Mouse (Mus musculus): ENCODE data around the gene Uso1. TPM values are rescaled to one million over a fixed set of nuclear protein-coding genes. Genes with fewer than 3 reads are reported as not detected.

Gene Uso1
- polyA plus RNA-seq, 1 experiment from 2014 or later, result 31.0 TPM

DNA sequence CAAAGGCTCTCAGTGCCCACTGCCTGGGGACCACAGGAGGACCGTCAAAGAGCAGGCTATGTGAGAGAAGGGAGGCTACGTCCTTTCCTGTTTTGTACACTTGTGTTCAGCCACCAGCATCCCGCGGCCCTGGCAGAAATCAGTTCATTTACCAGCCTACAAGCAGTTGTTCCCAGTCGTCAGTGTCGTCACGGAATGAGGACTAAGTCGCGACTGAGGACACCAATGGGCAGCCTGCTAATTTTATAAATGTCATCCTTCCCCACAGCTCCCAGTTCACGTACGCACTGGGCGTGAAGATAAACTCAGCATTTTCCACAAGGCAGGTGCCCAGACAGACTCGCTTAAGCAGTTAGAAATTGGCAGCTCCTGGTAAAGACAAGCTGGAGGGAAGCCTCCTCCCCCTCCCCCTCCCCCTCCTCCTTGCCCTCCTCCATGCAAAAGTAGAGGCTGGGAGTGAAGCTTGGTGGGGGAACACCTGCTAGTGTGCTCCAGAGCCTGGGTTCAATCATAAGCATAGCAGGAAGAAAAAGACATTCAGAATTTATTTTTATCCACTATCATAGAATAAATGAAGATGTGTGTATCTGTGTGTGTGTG is 33.8 kb upstream of the Uso1 start:
- 44% methylated on average over 13 of the region's 13 CpGs for WGBS
- Histone ChIP-seq H3K9me3 (replicated peaks; ENCODE audit: control insufficient read depth, low read length) (no peaks in the 10 kb centered on the region), H3K27ac (ENCODE audit: low read length) (peak overlapping the region; percentile 25; the same call in 1 of the 2 replicates), H3K36me3 (ENCODE audit: control insufficient read depth, insufficient read depth) (no peaks in the 10 kb centered on the region), H3K27me3 (ENCODE audit: control insufficient read depth, insufficient read depth, low read length) (no peaks in the 10 kb centered on the region), H3K4me2 (ENCODE audit: low read depth, low read length) (peak overlapping the region; percentile 30; the same call in 1 of the 2 replicates), H3K9ac (ENCODE audit: low read length) (no peak overlapping the region), H3K4me1 (ENCODE audit: control insufficient read depth, insufficient read depth, low read length) (peaks cover 22% of the 10 kb centered on the region), H3K4me3 (ENCODE audit: low read length) (no peak overlapping the region)
- no peak for ATAC-seq (replicated peaks; ENCODE audit: extremely low read depth, insufficient read depth, low FRiP score)

GRCm38 (mm10) chr5:92106327-92107125 is 31.2 kb upstream of the Uso1 start:
- 0 out of 2 replicates have a peak, but pooled peaks have one; percentile 28 for ATAC-seq (replicated peaks; ENCODE audit: extremely low read depth, insufficient read depth, low FRiP score)
- H3K4me3 ChIP-seq (ENCODE audit: low read length), result no peak overlapping the region
- H3K27ac ChIP-seq (ENCODE audit: low read length), result peak overlapping the region; percentile 42; the same call in 1 of the 2 replicates
- H3K4me1 ChIP-seq (ENCODE audit: control insufficient read depth, insufficient read depth, low read length), result peaks cover 22% of the 10 kb centered on the region
- H3K36me3 ChIP-seq (ENCODE audit: control insufficient read depth, insufficient read depth), result no peaks in the 10 kb centered on the region
- WGBS, result 39% methylated on average over 10 of the region's 10 CpGs
- H3K9me3 ChIP-seq (replicated peaks; ENCODE audit: control insufficient read depth, low read length), result no peaks in the 10 kb centered on the region
- H3K4me2 ChIP-seq (ENCODE audit: low read depth, low read length), result peak overlapping the region; percentile 32; the same call in 1 of the 2 replicates
- no peak overlapping the region for H3K9ac ChIP-seq (ENCODE audit: low read length)
- no peaks in the 10 kb centered on the region for H3K27me3 ChIP-seq (ENCODE audit: control insufficient read depth, insufficient read depth, low read length)

GRCm38 (mm10) chr5:92107282-92107681 is 30.5 kb upstream of the Uso1 start:
- no peaks in the 10 kb centered on the region for H3K27me3 ChIP-seq (ENCODE audit: control insufficient read depth, insufficient read depth, low read length)
- no peak overlapping the region for H3K4me2 ChIP-seq (ENCODE audit: low read depth, low read length)
- no peak for ATAC-seq (replicated peaks; ENCODE audit: extremely low read depth, insufficient read depth, low FRiP score)
- H3K4me1 ChIP-seq (ENCODE audit: control insufficient read depth, insufficient read depth, low read length), result peaks cover 22% of the 10 kb centered on the region
- H3K27ac ChIP-seq (ENCODE audit: low read length), result no peak overlapping the region
- H3K4me3 ChIP-seq (ENCODE audit: low read length), result no peak overlapping the region
- WGBS, result 83% methylated on average over 4 of the region's 4 CpGs
- no peaks in the 10 kb centered on the region for H3K9me3 ChIP-seq (replicated peaks; ENCODE audit: control insufficient read depth, low read length)
- no peaks in the 10 kb centered on the region for H3K36me3 ChIP-seq (ENCODE audit: control insufficient read depth, insufficient read depth)
- no peak overlapping the region for H3K9ac ChIP-seq (ENCODE audit: low read length)

DNA sequence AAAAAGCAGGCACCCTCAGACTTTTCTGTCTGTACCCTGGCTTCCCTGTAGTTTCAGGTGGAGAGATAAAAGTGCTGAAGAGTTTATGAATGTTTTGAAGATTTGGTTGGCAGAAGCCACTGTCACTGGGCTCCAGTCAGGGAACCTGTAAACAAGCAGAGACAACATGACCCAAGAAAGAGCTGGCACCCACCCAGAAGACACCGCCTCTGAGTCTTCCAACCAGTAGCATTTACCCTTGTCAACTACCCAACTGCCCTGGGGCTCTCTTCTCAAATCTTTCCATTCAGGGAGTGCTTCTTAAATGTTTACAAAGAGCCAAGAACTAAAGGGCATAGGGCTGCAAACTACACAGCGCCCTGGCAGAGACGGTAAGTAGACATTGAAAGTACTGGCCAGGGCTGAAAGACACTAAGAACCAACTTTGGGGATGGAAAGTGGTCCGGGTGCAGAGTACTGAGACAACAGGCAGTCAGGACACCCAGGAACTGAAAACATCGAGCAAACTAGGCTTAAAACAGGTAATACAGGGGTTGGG is 26.9 kb upstream of the Uso1 start:
- Histone ChIP-seq H3K4me2 (ENCODE audit: low read depth, low read length) (no peak overlapping the region), H3K36me3 (ENCODE audit: control insufficient read depth, insufficient read depth) (no peaks in the 10 kb centered on the region), H3K9me3 (replicated peaks; ENCODE audit: control insufficient read depth, low read length) (no peaks in the 10 kb centered on the region), H3K4me1 (ENCODE audit: control insufficient read depth, insufficient read depth, low read length) (peaks cover 7% of the 10 kb centered on the region), H3K4me3 (ENCODE audit: low read length) (no peak overlapping the region), H3K9ac (ENCODE audit: low read length) (no peak overlapping the region), H3K27ac (ENCODE audit: low read length) (no peak overlapping the region), H3K27me3 (ENCODE audit: control insufficient read depth, insufficient read depth, low read length) (no peaks in the 10 kb centered on the region)
- ATAC-seq (replicated peaks; ENCODE audit: extremely low read depth, insufficient read depth, low FRiP score), result no peak
- WGBS, result 86% methylated on average over 5 of the region's 5 CpGs

- Histone ChIP-seq H3K27ac (ENCODE audit: low read length) (no peak overlapping the region), H3K4me2 (ENCODE audit: low read depth, low read length) (peak overlapping the region; percentile 51), H3K36me3 (ENCODE audit: control insufficient read depth, insufficient read depth) (no peaks in the 10 kb centered on the region), H3K27me3 (ENCODE audit: control insufficient read depth, insufficient read depth, low read length) (no peaks in the 10 kb centered on the region), H3K4me3 (ENCODE audit: low read length) (peak overlapping the region; percentile 18), H3K9ac (ENCODE audit: low read length) (no peak overlapping the region), H3K4me1 (ENCODE audit: control insufficient read depth, insufficient read depth, low read length) (no peaks in the 10 kb centered on the region), H3K9me3 (replicated peaks; ENCODE audit: control insufficient read depth, low read length) (no peaks in the 10 kb centered on the region)
- WGBS, result 21% methylated on average over 6 of the region's 6 CpGs
- ATAC-seq (replicated peaks; ENCODE audit: extremely low read depth, insufficient read depth, low FRiP score), result no peak
Observed at GRCm38 (mm10) chr5:92112175-92112574, 25.6 kb upstream of the Uso1 start.

GRCm38 (mm10) chr5:92112585-92112984 is 25.2 kb upstream of the Uso1 start:
- Histone ChIP-seq H3K36me3 (ENCODE audit: control insufficient read depth, insufficient read depth) (no peaks in the 10 kb centered on the region), H3K27me3 (ENCODE audit: control insufficient read depth, insufficient read depth, low read length) (no peaks in the 10 kb centered on the region), H3K9ac (ENCODE audit: low read length) (peak overlapping the region; percentile 35; the same call in 1 of the 2 replicates), H3K27ac (ENCODE audit: low read length) (no peak overlapping the region), H3K4me2 (ENCODE audit: low read depth, low read length) (peak overlapping the region; percentile 51), H3K4me1 (ENCODE audit: control insufficient read depth, insufficient read depth, low read length) (no peaks in the 10 kb centered on the region), H3K4me3 (ENCODE audit: low read length) (peak overlapping the region; percentile 18), H3K9me3 (replicated peaks; ENCODE audit: control insufficient read depth, low read length) (no peaks in the 10 kb centered on the region)
- WGBS, result 14% methylated on average over 10 of the region's 10 CpGs
- ATAC-seq (replicated peaks; ENCODE audit: extremely low read depth, insufficient read depth, low FRiP score), result no peak

DNA sequence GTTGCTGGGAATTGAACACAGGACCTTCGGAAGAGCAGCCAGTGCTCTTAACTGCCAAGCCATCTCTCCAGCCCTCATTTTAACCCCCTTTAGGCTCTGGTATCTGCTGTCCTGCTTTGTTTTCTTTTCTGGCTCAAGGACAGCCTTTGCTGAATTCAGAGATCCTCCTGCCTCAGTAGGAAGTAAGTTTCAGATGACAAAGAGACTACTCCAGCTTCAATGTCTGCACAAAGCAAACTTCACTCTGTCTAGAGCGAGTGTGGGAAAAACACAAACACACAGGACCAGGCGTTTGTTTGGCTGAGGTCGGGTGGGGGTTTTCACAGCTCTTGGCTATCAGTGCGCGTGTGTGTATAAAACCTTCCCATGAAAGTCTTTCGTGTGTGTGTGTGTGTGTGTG is 24.3 kb upstream of the Uso1 start:
- no peaks in the 10 kb centered on the region for H3K9me3 ChIP-seq (replicated peaks; ENCODE audit: control insufficient read depth, low read length)
- 81% methylated on average over 7 of the region's 7 CpGs for WGBS

GRCm38 (mm10) chr5:92114223-92114622 is 23.5 kb upstream of the Uso1 start:
- H3K36me3 ChIP-seq (ENCODE audit: control insufficient read depth, insufficient read depth), result no peaks in the 10 kb centered on the region
- H3K27me3 ChIP-seq (ENCODE audit: control insufficient read depth, insufficient read depth, low read length), result no peaks in the 10 kb centered on the region
- 81% methylated on average over 6 of the region's 6 CpGs for WGBS
- H3K9ac ChIP-seq (ENCODE audit: low read length), result no peak overlapping the region
- H3K27ac ChIP-seq (ENCODE audit: low read length), result no peak overlapping the region
- H3K9me3 ChIP-seq (replicated peaks; ENCODE audit: control insufficient read depth, low read length), result no peaks in the 10 kb centered on the region
- no peak for ATAC-seq (replicated peaks; ENCODE audit: extremely low read depth, insufficient read depth, low FRiP score)
- no peak overlapping the region for H3K4me2 ChIP-seq (ENCODE audit: low read depth, low read length)
- H3K4me1 ChIP-seq (ENCODE audit: control insufficient read depth, insufficient read depth, low read length), result peaks cover 2% of the 10 kb centered on the region; the same call in 1 of the 2 replicates
- no peak overlapping the region for H3K4me3 ChIP-seq (ENCODE audit: low read length)

More for the DNA sequence above, 24.3 kb upstream of the Uso1 start:
- no peak overlapping the region for H3K27ac ChIP-seq (ENCODE audit: low read length)
- H3K27me3 ChIP-seq (ENCODE audit: control insufficient read depth, insufficient read depth, low read length), result no peaks in the 10 kb centered on the region
- H3K4me2 ChIP-seq (ENCODE audit: low read depth, low read length), result no peak overlapping the region
- no peak for ATAC-seq (replicated peaks; ENCODE audit: extremely low read depth, insufficient read depth, low FRiP score)
- no peak overlapping the region for H3K4me3 ChIP-seq (ENCODE audit: low read length)
- no peaks in the 10 kb centered on the region for H3K36me3 ChIP-seq (ENCODE audit: control insufficient read depth, insufficient read depth)
- H3K4me1 ChIP-seq (ENCODE audit: control insufficient read depth, insufficient read depth, low read length), result peaks cover 2% of the 10 kb centered on the region; the same call in 1 of the 2 replicates
- no peak overlapping the region for H3K9ac ChIP-seq (ENCODE audit: low read length)

DNA sequence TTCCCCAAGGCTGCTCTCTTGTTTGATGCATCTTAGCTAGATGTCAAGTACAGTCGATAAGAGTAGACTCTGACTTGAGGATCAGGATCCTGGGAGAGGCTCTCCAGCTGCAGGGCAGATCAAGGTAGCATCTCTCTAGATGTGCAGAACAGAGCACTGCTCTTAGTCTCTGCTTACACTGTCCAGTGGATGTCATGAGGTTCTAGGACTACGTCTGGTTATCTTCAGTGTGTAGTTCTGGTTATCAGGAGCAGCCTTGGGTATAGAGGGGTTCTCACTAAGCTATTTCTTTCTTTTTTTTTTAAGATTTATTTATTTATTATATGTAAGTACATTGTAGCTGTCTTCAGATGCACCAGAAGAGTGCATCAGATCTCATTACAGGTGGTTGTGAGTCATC is 22.8 kb upstream of the Uso1 start:
- no peak overlapping the region for H3K4me2 ChIP-seq (ENCODE audit: low read depth, low read length)
- ATAC-seq (replicated peaks; ENCODE audit: extremely low read depth, insufficient read depth, low FRiP score), result no peak
- H3K27ac ChIP-seq (ENCODE audit: low read length), result no peak overlapping the region
- no peaks in the 10 kb centered on the region for H3K36me3 ChIP-seq (ENCODE audit: control insufficient read depth, insufficient read depth)
- 87% methylated on average over 2 of the region's 2 CpGs for WGBS
- no peaks in the 10 kb centered on the region for H3K9me3 ChIP-seq (replicated peaks; ENCODE audit: control insufficient read depth, low read length)
- no peak overlapping the region for H3K9ac ChIP-seq (ENCODE audit: low read length)
- no peak overlapping the region for H3K4me3 ChIP-seq (ENCODE audit: low read length)
- no peaks in the 10 kb centered on the region for H3K27me3 ChIP-seq (ENCODE audit: control insufficient read depth, insufficient read depth, low read length)
- peaks cover 2% of the 10 kb centered on the region; the same call in 1 of the 2 replicates for H3K4me1 ChIP-seq (ENCODE audit: control insufficient read depth, insufficient read depth, low read length)
